Mouse (Mus musculus): ENCODE measurements at regions not wholly inside any gene's neighbourhood (a gene's known extent, or its start where the extent isn't known, plus 50 kb on each side); places are given as distances from the start of the nearest gene placed in this dataset.
A peak's percentile ranks its signal among the peaks of the same experiment; 100 is the strongest.

DNA sequence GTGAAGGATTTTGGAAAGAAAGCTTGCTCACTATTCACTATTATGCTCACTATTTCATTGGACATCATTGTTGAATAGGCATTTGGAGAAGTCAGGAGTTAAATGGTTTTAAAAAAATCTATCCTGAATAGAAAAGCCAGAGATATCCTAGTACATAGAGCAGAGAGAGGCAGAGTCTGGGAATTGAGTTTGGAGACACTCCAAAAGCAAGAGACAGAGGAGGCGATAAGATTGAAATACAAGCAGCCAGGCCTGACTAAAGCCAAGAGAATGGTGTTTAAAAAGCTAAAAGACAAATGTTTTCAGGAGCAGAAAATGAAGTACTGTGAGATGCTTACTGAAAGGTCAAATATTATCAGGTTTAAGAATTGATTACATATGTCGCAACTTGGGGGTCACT lies 400.1 kb downstream of the Gm9195 start:
- no peak for DNase-seq

DNA sequence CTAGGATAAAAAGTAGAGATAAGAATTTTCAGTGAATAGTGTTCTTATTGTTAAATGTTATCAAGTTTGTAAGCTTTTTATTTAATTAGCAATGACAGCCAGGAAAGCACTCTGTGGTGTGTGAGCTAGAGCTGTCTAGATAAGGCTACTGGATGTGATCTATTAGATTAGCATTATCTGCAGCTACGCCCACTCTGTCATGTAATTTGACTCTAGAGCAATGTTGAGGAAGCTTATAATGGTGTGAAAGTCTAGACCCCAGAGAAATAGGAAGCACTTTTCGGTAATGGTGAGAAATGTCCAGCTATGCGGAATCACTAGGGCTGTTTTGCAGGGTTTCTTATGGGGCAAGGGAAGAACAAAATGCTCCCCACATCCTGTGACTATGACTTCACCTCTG lies 410.2 kb downstream of the Gm9195 start:
- DNase-seq, result no peak

DNA sequence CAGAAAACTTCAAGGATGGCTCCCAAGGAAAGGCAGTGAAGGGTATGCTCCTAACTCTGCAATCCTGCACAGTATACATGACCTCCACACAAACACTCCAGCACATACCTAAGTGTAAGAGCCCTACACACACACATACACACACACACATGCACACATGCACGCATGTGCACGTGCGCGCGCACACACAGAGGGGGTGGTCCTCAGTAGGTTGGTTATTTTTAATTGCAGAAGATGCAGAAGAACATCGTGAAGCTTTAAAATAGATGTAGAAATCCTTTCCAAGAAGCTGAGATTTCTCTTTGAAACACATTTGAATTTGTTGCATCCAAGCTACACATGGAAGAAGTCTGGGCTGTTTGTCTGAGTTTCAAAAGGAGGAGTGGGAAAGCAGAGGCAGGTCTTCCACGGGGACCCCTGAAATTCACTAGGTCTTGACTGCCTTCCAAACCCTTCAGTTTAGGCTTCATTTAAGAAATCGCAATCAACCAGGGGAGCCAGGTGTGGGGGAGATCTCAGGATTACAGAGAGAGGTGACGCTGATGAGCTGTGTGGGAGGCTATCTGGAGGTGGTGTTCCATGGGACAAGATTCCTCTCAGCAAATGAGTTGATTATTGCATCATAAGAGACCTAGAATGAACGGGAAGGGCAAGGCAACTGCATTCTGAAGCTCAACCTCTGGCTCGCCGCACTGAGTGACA lies 427.4 kb downstream of the Gm9195 start:
- DNase-seq, result no peak

DNA sequence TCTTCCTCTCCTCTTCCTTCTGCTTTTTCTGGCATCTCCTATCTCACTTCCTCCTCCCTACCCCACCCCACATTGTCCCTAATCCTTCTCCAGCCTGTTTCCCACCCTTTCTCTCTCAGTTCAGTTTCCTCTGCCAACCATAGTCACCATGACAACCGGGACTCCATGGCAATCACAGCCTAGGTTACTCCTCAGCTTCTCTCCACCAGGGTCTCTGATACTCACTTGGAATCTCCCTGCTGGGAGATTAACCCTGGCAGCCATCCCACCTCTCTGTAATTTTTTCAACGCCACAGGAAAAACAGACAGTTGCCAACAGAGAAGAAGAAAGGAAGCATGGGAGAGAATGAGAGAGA lies 448.8 kb downstream of the Gm9195 start:
- peak; percentile 37 to 38 for DNase-seq

DNA sequence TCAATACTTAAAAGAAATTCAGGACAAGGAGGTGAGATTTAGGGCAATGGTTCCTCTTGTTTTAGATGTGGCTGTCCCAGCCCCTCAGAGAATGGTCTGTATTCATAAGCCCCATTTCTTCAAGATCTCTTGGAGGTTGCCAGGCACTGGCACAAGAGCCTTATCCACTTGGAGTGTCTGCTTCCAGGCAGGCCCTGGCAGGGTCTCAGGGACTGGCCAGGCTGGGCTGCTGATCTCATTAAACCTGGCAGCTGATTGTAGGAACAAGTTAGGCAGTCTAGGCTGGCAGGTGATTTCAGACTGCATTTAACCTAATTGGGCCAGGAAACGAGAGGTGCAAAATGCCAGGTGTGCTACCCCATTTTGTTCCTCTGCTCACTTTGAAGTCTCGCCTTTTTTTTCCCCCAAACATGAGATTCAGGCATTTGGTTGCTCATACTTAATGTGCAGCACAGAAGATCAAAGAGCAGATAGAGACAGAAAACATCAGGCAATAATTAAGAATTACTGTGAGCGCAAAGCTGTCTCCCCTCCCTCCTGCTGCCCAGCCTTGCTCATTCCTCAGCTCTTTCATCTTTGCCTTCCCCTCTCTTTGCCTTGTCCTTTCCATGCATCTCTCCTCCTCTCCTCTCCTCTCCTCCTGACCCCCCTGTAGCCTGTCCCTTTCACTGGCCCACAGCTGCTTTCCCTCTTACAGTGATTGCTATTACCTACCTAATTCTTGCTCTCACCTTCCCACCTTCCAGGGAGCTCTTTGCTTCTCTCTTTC lies 449.3 kb downstream of the Gm9195 start:
- peak; percentile 72 to 79 for DNase-seq

DNA sequence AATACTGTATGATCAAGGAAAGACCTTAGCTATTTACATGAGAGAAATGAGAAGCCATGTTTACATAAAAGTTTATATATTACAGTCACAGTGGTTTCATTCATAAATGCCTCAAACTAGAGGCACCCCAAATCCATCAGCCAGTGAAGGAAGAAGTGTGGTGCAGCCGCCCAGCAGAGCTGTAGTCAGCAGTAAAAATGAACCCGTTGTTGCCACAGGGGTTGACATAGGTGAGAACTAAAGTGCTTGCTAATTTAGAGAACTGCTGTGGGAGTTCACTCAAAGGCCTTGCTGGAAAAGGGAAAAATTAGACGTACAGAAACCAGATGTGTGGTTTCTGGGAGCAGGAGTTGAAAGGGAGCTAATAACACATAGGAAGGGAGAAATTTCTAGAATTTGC lies 461.2 kb downstream of the Gm9195 start:
- DNase-seq, result no peak

DNA sequence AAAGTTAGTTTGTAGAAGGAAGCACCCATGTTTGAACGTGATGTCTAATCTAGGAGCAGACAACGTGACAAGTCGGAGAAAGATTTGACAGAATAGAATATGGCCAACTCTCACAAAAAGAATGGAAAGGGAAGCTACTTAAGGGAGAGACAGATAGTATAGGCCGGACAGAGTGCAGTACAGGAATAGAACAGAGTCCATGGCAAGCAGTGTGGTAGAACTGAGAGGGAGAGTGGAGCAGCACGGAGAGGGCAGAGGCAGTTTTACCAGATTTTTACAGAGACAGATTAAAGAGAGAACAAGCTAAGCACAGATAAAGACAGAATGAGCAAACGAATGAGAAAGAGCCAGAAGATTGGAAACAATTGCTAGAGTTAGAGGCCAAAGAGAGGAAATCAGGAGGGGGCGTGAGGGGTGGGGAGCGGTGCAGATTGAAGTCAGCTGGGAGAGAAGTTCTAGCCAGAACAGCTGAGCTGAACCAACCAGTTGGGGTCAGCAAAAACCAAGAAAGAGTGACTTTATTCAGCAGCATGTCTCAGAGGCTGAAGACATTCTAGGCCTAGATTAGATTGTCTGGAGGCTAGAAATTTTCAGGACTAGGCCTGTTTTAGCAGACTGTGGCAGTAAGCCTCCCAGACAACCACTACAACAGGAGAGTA lies 464.1 kb downstream of the Gm9195 start:
- DNase-seq, result no peak

DNA sequence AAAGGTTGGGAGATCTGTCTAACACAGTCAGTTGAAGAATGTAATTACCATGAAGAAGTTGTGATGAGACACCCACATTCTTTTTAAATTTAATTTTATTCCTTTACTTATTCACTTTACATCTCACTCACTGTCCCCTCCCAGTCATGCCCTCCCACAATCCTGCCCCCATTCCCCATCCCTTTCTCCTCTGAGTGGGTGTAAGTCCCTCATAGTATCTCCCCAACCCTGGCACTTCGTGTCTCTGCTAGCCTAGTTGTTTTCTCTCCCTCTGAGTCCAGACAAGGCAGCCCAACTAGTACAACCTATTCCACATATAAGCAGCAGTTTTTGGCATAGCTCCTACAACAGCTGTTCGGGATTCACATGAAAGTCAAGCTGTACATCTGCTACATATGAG lies 487.3 kb downstream of the Gm9195 start:
- DNase-seq, result no peak

DNA sequence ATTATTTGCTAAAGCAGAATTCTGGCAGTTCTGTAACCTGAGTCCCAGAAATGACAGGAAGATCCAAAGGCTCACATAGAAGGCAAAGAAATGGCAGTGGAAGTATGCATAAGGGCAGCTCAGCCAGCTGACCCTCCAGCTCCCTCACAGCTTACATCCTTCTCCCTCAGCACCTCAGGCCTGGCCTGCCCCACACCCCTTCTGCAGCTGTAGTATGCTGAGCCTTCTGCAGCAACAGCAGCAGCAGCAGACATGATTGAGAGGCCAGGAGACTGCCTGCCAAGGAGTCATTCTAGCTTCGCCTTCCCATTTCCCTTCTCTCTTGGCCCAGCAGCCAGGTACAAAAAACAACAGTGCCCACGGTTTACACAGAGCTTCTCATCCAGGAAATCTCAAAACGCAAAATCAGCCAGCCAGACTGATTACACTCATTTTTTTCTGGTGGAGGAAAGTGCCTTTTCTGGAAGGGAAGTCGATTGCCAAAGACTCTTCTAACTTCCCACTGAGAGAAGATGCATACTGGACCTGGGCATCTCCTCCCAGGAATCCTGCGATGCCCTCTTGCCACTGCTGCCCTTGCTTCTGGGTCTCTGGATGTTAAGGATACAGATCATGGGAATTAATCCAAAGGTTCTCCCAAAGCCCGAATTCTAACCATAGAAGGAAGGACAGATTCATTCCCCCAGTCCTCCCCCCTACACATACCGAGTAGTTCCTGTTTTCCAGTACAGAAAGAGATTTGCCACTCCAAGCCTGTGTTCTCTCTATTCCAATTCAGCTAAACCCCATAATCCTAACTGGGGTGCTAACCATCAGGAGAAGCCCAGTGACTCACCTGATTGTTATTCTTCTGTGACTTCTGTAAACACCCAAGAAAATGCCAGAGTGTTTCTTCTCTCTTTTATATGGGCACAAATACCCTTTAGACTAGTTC lies 489.2 kb downstream of the Gm9195 start:
- no peak for DNase-seq

DNA sequence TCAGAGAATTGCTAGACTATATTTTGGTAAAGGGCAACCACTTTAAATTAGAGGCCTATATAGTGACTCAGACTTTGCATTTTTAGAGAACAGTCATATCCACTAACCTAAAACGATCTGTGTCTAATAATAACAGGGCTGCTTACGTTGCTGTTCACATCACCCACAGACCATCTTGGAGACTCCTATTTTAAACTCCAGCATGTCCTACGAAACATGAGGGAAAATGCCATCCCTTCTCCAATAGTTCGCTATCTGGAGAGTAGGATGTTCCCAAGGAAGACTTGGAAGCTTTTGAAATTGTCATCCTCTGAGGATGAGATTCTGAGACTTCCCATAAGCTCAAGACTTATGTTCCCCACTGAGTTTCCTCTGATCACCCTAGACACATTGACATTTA lies 518.6 kb downstream of the Gm9195 start:
- no peak for DNase-seq

DNA sequence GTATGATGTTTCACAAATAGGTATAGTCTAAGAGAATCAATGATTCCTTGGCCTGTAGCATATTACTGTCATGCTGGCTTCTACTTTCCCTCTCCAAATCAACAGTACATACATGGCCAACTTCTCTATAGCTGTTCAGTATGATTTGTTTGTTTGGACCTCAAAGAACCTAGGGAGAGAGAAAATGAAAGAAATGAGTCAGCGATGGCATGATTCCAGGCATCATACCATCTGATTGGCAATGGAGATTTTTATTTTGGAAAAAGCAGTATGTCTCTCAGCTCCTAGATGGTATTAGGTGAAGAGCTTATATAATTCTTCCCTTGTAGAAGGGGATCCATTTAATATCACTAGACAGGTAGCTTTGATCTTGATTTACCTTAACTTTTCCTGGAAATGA lies 519.1 kb downstream of the Gm9195 start:
- DNase-seq, result no peak

DNA sequence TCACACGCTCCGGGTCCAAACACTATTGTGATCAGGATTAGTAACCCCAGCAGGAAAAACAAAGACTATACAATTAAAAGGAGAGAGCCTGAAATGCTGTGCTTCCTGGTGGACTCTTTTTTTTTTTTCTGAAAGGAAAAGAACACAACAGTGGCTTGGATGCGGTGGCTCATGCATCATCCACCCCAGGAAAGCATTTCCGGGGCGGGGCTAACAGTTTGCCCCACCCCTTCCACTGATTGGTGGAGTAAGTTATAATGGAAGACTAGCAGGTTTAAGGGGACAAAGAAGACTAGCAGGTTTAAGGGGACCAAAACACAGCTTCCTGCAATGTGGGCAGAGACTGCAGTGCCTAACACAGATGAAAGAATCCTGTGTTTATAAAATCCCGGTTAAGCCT lies 524.0 kb downstream of the Gm9195 start:
- DNase-seq, result no peak

DNA sequence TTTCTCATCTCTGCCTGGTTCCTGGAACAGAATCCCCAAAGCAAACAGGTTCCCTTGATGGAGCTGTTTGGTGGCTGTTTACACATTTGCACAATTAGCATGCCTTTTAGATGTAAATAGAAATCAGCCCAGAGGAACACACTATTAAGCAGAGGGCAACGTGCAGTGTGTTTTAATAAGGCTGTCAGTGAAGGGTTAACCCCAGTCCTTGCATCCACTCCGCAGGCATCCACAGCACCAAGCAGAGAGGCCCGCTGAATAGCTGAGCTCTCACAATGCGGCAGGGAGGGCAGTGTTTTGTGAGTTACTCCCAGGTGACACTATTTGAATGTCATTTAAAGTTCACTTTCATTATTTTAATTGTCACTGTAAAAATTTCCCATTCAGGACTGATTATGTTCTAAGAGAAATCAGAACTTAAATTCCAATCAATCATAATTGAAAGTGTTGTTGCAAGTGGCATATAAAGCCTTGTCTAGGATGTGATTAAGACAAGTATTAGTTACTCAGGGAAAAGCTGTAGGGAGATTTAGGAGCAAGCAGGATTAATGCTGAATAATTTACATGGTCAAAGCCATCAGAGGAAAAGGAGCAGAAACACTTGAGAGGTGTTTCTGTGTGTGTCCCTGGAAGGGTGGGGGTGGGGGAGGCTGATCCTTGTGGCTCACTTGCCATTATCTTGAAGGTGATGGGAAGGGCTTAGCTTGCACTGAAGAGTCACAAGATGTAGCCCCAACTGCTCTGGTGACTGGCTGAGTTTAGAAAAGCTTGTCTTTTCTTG lies 528.1 kb downstream of the Gm9195 start:
- DNase-seq, result no peak

DNA sequence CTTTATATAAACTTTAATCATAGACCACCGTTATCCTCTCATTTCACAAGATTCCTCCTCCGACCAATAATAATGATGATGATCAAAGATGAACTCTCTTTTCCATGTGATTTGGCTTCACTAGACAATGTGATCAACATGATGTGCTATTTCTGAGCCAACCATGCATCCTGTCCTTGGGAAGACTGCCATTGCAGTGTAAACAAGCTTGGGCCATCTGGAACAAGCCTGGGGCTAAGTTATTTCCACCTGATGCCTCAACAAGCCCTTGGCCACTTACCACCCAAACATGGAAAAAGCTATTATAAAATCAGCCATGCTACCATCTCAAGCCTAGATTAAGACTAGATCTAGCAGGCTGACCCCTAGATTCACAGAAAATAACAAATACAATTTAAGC lies 542.9 kb downstream of the Gm9195 start:
- peak; percentile 56 to 72 for DNase-seq

DNA sequence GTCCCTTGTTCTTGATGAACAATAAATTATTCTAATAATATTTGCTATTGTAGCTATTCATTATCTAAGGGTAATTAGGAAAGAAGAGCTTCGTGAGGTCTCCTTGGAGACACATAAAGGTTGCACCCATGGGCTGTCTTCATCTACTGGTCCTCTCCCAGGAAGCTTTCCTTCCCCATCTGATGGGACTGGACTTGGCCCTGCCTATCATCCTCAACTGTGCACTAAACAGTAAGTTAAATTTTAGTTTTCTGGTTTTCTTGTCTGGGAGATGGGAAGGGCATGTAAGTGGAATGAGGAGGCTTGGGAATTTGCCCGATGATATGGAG lies 554.5 kb downstream of the Gm9195 start:
- no peak for DNase-seq

DNA sequence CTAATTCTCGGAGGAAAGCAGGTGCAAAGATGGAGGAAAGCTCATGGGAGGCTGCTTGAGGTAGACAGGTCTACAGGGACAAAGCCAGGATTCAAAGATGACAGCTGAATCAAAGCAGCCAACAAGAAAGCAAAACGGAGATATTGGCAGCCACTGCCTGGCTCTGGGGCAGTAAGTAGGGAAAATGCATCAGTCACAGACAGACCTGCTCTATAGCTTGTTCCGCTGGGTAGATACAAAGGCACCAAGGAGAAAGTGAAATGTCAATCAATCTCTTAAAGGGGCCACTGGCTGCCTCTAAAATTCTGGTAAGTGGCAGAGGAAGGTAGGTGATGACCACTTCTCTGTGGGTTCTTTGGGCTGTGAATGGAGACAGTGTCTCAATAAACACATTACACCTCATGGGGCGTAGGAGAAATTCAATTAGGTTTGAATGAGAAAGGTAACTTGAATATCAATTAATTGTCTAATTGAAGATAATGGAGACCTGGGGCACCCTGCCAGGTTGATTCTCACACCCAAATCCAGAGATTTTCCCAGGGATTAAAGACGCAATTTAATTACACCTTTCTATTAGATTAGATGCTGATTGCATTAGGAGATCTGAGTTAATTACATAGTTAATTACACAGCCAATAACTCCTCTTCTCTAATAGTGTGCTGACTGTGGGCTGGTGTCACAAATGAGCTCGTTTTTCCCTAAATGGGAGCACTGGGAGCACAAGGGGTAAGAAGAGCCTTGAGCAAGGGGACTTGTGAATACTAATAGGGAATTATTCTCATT lies 555.1 kb downstream of the Gm9195 start:
- no peak for DNase-seq

DNA sequence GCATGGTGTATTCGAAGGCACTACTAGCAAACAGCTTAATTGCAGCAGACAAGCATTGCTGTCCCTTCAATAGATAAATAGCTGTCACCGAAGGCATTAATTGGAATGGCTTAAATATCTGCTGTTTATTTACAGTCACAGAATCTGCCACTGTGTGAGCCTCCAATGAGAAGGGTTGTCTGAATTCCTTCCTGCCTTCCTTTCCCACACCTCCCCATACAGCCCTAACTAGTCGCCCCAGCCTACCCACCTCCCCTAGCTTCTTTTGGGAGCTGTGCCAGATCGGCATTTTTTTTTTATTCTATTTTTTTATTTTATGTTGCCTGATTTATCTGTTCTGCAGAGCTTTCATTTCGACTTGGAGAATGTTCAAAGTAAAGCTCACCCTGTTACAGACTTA lies 575.7 kb downstream of the Gm9195 start:
- DNase-seq, result no peak

DNA sequence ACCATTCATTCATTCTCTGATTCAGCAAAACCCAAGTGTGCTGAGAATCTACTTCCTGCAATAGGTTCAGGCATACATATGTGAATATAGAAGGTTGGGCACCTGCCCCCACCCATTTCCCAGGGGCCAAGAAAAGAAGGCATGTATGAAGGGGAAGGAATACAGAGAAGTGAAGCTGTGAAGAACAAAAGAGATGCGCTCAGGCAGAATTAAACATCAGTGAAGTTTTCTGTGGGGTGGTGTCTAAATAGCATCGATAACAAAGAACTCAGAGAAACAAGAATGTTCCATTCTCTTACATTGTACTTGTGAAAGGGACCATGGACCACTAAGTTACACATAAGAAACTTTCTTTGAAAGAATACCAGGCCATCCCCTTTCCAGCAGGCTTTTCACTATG lies 580.7 kb downstream of the Gm9195 start:
- no peak for DNase-seq

DNA sequence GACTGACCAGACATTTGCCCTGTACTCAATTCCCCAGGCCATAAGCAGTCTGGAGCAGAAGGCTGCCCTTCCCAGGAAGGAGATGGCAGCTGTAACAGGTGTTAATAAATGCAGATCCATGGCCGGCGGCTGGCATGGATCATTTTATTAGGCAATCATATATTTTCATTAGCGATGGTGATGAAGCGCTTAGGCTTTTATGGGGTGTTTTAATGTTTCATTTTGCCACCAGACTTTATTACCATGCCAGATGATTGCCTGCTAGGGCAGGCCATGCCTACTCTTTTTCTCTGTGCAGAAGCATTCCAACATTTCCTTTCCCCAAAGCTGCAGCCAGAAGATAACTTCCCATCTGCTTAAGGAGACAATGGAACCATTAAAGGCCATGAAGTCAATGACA lies 596.2 kb downstream of the Gm9195 start:
- no peak for DNase-seq

DNA sequence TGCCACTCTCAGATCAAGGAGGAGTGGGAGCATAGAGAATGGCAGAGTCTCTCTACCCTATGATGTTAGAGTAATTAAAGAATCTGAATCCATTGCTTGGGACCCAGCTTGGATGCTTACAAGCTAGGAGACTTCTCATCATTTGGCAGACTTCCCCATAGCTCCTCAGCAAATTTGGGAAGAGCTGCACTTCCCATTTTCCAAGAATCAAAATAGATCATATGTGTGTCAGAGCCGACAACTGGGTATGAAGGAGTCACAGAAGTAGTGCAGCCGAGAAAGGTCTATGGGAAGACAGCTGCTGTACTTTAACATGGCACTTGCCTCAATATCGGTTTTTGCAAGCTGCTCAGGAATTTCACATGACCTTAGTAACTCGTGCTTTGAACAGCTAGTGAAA lies 596.8 kb downstream of the Gm9195 start:
- DNase-seq, result no peak

DNA sequence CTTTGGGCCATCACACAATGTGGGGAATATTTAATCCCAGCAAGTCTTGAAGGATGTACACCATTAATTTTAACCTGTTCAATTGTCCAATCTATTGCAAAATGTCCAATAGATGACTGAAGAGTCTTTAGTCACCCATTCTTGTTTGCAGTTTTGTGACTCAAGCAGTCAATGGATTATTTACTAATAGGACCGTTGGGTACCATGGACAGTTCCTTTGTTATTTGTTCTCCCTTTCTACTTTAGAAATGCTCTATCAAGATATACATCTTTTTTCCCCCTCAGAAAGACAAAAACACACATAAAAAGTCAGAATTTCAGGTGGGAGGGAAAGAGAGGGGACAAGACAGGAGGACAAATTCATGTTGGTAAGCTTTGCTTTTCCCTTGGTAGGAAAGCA lies 598.3 kb downstream of the Gm9195 start:
- no peak for DNase-seq

DNA sequence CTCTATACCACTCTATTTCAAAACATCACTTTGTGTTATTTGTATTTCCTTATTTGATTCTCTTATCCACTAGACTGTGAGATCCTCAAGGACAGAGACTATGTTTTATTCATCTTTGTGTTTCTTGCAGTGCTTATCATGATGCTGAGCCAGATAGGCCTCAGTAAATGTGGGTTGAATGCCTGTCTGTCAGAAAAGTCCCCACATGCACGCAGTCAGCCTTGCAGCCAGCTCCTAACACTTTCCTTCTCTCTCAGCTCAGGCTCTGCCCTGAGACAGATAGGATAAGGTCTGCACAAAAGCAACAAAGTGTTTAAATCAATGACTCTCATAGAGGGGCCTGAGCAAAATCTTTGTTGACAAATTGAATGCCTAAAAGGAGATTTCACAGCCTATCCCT lies 600.0 kb downstream of the Gm9195 start:
- DNase-seq, result no peak

All from cerebellum, postnatal 14 days (tissue).